Mouse (Mus musculus) embryonic facial prominence, embryonic 10.5 days (tissue): ENCODE measurements at regions not wholly inside any gene's neighbourhood (a gene's known extent, or its start where the extent isn't known, plus 50 kb on each side); places are given as distances from the start of the nearest gene placed in this dataset.
"Not testable (repeated sequence)": the region's sequence is repeated elsewhere in the genome, so short reads cannot be mapped to it uniquely, and the experiment has no call there.

Experiments used
- DNase-seq: peaks from one replicate; pipeline ENCODE4 v3.0.0-alpha.2; 2017; ENCODE audit warnings: low spot score
- H3K27ac ChIP-seq: fragments of 300-500 bp; sonication (generic); replicated peaks from 2 replicates; pipeline ENCODE4 v1.5.1; 2016; ENCODE audit warnings: mild to moderate bottlenecking
- H3K27me3 ChIP-seq: fragments of 300-500 bp; sonication (generic); replicated peaks from 2 replicates; pipeline ENCODE4 v1.6.1; 2016; ENCODE audit warnings: low read depth, mild to moderate bottlenecking; ENCODE audit not compliant: poor library complexity, severe bottlenecking
- H3K36me3 ChIP-seq: fragments of 300-500 bp; sonication (generic); replicated peaks from 2 replicates; pipeline ENCODE4 v1.6.1; 2016; ENCODE audit warnings: mild to moderate bottlenecking, moderate library complexity
- H3K4me1 ChIP-seq: fragments of 300-500 bp; sonication (generic); 2 replicates; pipeline ENCODE4 v1.6.1; 2016
- H3K4me3 ChIP-seq: fragments of 300-500 bp; sonication (generic); 2 replicates; pipeline ENCODE4 v1.5.1; 2016; ENCODE audit warnings: mild to moderate bottlenecking, moderate library complexity
- H3K9me3 ChIP-seq: fragments of 300-500 bp; sonication (generic); 2 replicates; pipeline ENCODE4 v1.6.1; 2016; ENCODE audit warnings: mild to moderate bottlenecking
- WGBS: fragments of 180-500 bp; shearing (Covaris S2); methylation state at CpG from one replicate; pipeline ENCODE4 v1.1.7; 2016; 5-methylcytosine and 5-hydroxymethylcytosine counted together

- H3K27me3 ChIP-seq = no peaks in the 10 kb centered on the region
- DNase-seq = no peak
- no peak overlapping the region for H3K27ac ChIP-seq
- H3K9me3 ChIP-seq = no peaks in the 10 kb centered on the region
- WGBS = 77% methylated on average over 1 of the region's 1 CpGs
- H3K36me3 ChIP-seq = no peaks in the 10 kb centered on the region
- no peaks in the 10 kb centered on the region for H3K4me1 ChIP-seq
- no peak overlapping the region for H3K4me3 ChIP-seq
These were observed 538.6 kb upstream of the Got2 start for GRCm38 (mm10) chr8:96426900-96427299.

DNA sequence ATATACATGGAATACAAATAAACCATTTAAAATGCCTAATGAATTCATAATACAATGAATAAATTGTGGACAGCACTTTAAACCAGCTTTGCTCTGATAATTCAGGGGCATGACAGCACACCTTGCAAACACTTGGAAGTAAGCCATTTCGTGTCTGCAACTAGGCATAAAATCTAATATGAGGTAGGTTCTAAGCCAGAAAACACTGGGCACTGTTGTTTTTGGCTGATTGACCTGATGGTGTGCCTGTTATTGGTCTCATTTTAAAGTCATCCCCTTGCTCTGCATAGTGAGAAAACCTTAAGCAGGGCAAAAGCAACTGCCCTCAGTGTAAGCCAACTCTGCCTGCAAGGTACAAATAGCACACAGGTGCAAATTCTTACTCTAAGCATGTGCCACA lies 521.3 kb upstream of the Got2 start:
- no peak for DNase-seq
- no peaks in the 10 kb centered on the region for H3K9me3 ChIP-seq
- no peaks in the 10 kb centered on the region for H3K27me3 ChIP-seq
- 71% methylated on average over 1 of the region's 1 CpGs for WGBS
- no peaks in the 10 kb centered on the region for H3K4me1 ChIP-seq
- H3K36me3 ChIP-seq = no peaks in the 10 kb centered on the region
- H3K4me3 ChIP-seq = no peak overlapping the region
- H3K27ac ChIP-seq = no peak overlapping the region

DNA sequence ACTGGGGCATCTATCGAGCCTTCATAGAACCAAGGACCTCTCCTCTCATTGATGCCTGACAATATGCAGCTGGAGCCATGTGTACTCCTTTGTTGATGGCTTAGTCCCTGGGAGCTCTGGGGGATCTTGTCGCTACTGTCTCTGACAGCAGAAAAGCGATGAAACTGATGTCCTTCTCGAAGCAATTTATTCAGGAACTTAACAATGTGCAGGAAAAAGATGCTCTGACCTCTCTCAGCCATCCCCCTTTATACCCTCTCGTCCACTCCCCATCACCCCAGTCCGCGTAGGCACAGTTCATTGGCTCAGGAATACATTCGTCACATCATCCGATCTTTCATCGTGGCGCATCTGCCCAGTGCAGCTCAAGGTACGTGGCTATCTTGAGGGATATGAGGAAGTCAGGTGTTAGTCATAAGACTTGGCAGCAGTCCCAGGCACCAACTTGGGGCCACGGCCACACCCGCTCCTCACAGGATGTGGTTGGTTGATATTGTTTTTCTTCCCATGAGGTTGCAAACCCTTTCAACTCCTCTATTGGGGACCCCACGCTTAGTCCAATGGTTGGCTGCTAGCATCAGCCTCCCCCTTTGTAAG lies 516.3 kb upstream of the Got2 start:
- Histone ChIP-seq H3K27ac (no peak overlapping the region), H3K9me3 (no peaks in the 10 kb centered on the region), H3K36me3 (no peaks in the 10 kb centered on the region), H3K4me3 (no peak overlapping the region), H3K27me3 (no peaks in the 10 kb centered on the region), H3K4me1 (no peaks in the 10 kb centered on the region)
- WGBS = 90% methylated on average over 15 of the region's 15 CpGs
- DNase-seq = no peak

DNA sequence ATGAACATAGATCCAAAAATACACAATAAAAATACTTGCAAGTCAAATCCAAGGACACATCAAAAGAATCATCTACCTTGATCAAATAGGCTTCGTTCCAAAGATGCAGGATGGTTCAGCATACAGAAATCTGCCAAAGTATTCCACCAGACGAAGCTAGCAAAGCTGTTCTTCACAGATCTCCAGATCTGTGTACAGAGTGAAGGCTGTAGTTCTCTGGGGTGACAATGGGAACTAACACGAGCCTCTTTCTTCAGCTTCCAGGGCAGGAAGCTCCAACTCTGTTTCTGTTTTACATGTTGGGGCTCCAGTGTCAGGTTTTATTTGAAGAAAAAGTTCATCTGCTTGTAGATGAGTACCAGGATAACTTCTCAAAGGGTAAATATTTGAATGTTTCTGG lies 515.3 kb upstream of the Got2 start:
- Histone ChIP-seq H3K4me3 (no peak overlapping the region), H3K9me3 (no peaks in the 10 kb centered on the region), H3K27ac (no peak overlapping the region), H3K27me3 (no peaks in the 10 kb centered on the region), H3K36me3 (no peaks in the 10 kb centered on the region), H3K4me1 (no peaks in the 10 kb centered on the region)
- WGBS = 74% methylated on average over 3 of the region's 3 CpGs
- no peak for DNase-seq

- WGBS = 87% methylated on average over 4 of the region's 4 CpGs
These were observed 511.0 kb upstream of the Got2 start for GRCm38 (mm10) chr8:96399381-96399780.

GRCm38 (mm10) chr8:96393024-96393423 lies 504.7 kb upstream of the Got2 start:
- Histone ChIP-seq H3K27me3 (no peaks in the 10 kb centered on the region), H3K4me3 (no peak overlapping the region), H3K27ac (no peak overlapping the region), H3K4me1 (no peaks in the 10 kb centered on the region), H3K36me3 (no peaks in the 10 kb centered on the region), H3K9me3 (no peaks in the 10 kb centered on the region)
- DNase-seq = no peak
- WGBS = 61% methylated on average over 4 of the region's 4 CpGs

More at GRCm38 (mm10) chr8:96399381-96399780, 511.0 kb upstream of the Got2 start:
- not testable (repeated sequence) for H3K4me3 ChIP-seq, H3K27ac ChIP-seq, DNase-seq, H3K27me3 ChIP-seq, H3K9me3 ChIP-seq, H3K36me3 ChIP-seq, H3K4me1 ChIP-seq

DNA sequence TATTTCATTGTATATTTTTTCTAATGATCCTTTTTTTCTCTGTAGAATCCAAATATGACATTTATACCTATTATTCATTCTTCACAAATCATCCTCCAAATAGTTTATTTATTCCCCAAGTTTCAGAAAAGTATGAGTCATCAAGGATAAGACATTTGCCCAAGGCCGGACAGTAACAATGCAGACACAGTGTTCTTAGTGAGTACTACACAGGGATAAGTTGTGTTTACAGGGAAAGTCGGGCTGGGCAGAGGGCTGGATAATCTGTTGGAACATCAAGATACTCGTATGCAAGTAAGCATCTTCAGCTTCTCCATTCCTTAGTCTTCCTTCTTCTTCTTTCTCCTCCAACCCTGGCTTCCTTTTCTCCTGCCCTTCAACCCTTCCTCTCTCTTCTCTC lies 500.9 kb upstream of the Got2 start:
- H3K9me3 ChIP-seq = no peaks in the 10 kb centered on the region
- no peak overlapping the region for H3K27ac ChIP-seq
- DNase-seq = no peak
- 85% methylated on average over 3 of the region's 3 CpGs for WGBS
- H3K27me3 ChIP-seq = no peaks in the 10 kb centered on the region
- no peaks in the 10 kb centered on the region for H3K4me1 ChIP-seq
- H3K4me3 ChIP-seq = no peak overlapping the region
- H3K36me3 ChIP-seq = no peaks in the 10 kb centered on the region

GRCm38 (mm10) chr8:96370500-96370899 lies 482.2 kb upstream of the Got2 start:
- Histone ChIP-seq H3K9me3 (no peaks in the 10 kb centered on the region), H3K27me3 (no peaks in the 10 kb centered on the region), H3K4me3 (no peak overlapping the region), H3K4me1 (no peaks in the 10 kb centered on the region), H3K36me3 (no peaks in the 10 kb centered on the region), H3K27ac (no peak overlapping the region)
- no peak for DNase-seq
- WGBS = 90% methylated on average over 9 of the region's 9 CpGs

GRCm38 (mm10) chr8:96362853-96363445 lies 474.6 kb upstream of the Got2 start:
- no peak overlapping the region; the same call in 1 of the 2 replicates for H3K27ac ChIP-seq
- no peaks in the 10 kb centered on the region for H3K9me3 ChIP-seq
- H3K36me3 ChIP-seq = no peaks in the 10 kb centered on the region
- 37% methylated on average over 14 of the region's 14 CpGs for WGBS
- H3K27me3 ChIP-seq = no peaks in the 10 kb centered on the region
- peaks cover 10% of the 10 kb centered on the region for H3K4me1 ChIP-seq
- H3K4me3 ChIP-seq = no peak overlapping the region
- DNase-seq = peak; percentile 26

- no peaks in the 10 kb centered on the region for H3K36me3 ChIP-seq
- DNase-seq = no peak
- no peaks in the 10 kb centered on the region for H3K4me1 ChIP-seq
- no peak overlapping the region for H3K27ac ChIP-seq
- no peaks in the 10 kb centered on the region for H3K9me3 ChIP-seq
- H3K4me3 ChIP-seq = no peak overlapping the region
- WGBS = 78% methylated on average over 6 of the region's 6 CpGs
- no peaks in the 10 kb centered on the region for H3K27me3 ChIP-seq
These were observed 462.3 kb upstream of the Got2 start for GRCm38 (mm10) chr8:96350531-96351069.

DNA sequence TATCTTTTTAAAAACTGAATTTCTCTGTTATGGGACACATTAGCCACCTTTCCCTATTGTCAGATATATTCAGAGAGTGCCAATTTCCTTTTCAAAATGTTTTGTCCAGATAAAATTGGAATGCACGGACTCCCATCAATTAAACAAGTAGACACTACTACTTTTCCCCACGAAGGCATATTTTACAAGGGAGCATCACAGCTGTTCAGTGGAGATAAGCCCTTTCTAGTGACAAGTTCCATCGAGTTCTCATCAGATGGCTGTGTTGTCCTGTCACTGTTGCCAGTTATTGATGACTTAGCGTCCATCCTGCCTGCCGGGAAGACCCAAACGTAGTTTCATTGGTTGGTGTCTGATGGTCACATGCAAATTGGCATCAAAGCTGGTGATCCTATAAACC lies 461.2 kb upstream of the Got2 start:
- H3K27me3 ChIP-seq = no peaks in the 10 kb centered on the region
- no peak overlapping the region for H3K4me3 ChIP-seq
- 82% methylated on average over 6 of the region's 6 CpGs for WGBS
- H3K36me3 ChIP-seq = no peaks in the 10 kb centered on the region
- no peak for DNase-seq
- H3K4me1 ChIP-seq = no peaks in the 10 kb centered on the region
- H3K9me3 ChIP-seq = no peaks in the 10 kb centered on the region
- H3K27ac ChIP-seq = no peak overlapping the region

GRCm38 (mm10) chr8:96340702-96341101 lies 452.4 kb upstream of the Got2 start:
- H3K4me1 ChIP-seq = no peaks in the 10 kb centered on the region
- no peak overlapping the region for H3K4me3 ChIP-seq
- 88% methylated on average over 3 of the region's 3 CpGs for WGBS
- H3K36me3 ChIP-seq = no peaks in the 10 kb centered on the region
- no peaks in the 10 kb centered on the region for H3K27me3 ChIP-seq
- H3K9me3 ChIP-seq = no peaks in the 10 kb centered on the region
- DNase-seq = no peak
- no peak overlapping the region for H3K27ac ChIP-seq

DNA sequence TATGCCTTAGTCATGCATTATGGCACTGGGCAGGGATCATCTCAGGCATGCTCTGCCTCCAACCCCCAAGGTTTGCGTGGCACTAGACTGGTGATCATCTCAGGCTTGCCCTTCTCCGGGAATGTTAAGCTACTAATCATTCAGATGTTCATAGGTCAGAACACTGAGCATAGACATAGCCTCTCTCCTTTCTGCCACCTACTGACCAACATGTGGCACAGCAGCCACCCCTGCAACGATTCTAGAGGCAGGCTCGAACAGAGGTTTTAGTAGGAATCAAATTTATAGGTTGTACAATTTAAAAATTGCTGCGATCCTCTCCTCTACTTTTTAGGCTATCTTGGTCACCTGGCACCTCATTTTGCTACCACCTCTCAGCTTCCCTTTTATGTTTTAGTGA lies 430.0 kb upstream of the Got2 start:
- DNase-seq = peak; percentile 9
- Histone ChIP-seq H3K4me3 (no peak overlapping the region), H3K27ac (no peak overlapping the region), H3K36me3 (no peaks in the 10 kb centered on the region), H3K27me3 (no peaks in the 10 kb centered on the region), H3K4me1 (no peaks in the 10 kb centered on the region), H3K9me3 (no peaks in the 10 kb centered on the region)
- 76% methylated on average over 5 of the region's 5 CpGs for WGBS
